Mouse (Mus musculus) limb, embryonic 11.5 days (tissue): ENCODE results near the gene Vim. TPM values are rescaled to one million over a fixed set of nuclear protein-coding genes. Genes with fewer than 3 reads are reported as not detected.

ENCODE experiments used
- ATAC-seq: fragments of 200-750 bp; cut with Nextera tagmentation; 2 replicates; pipeline ENCODE4 v1.8.0; 2017; ENCODE audit warnings: low read depth; ENCODE audit not compliant: insufficient number of reproducible peaks, low FRiP score, low TSS enrichment
- DNase-seq: peaks from one replicate; pipeline ENCODE4 v3.0.0-alpha.2; 2015; ENCODE audit warnings: low spot score
- H3K27ac ChIP-seq: fragments of 300-500 bp; sonication (generic); replicated peaks from 2 replicates; pipeline ENCODE4 v1.5.1; 2014; ENCODE audit warnings: low read depth, mild to moderate bottlenecking, low read length
- H3K27me3 ChIP-seq: fragments of 300-500 bp; sonication (generic); 2 replicates; pipeline ENCODE4 v1.6.1; 2014; ENCODE audit warnings: mild to moderate bottlenecking, low read length, mixed read lengths; ENCODE audit not compliant: control insufficient read depth, insufficient read depth
- H3K36me3 ChIP-seq: fragments of 300-500 bp; sonication (generic); 2 replicates; pipeline ENCODE4 v1.6.1; 2014; ENCODE audit warnings: mild to moderate bottlenecking, low read length, moderate library complexity, mixed read lengths; ENCODE audit not compliant: control insufficient read depth, insufficient read depth
- H3K4me1 ChIP-seq: fragments of 300-500 bp; sonication (generic); 2 replicates; pipeline ENCODE4 v1.6.1; 2014; ENCODE audit warnings: low read length, mixed read lengths; ENCODE audit not compliant: control insufficient read depth, insufficient read depth
- H3K4me2 ChIP-seq: fragments of 300-500 bp; sonication (generic); 2 replicates; pipeline ENCODE4 v1.6.1; 2014; ENCODE audit warnings: low read depth, mild to moderate bottlenecking, moderate library complexity; ENCODE audit not compliant: severe bottlenecking
- H3K4me3 ChIP-seq: fragments of 300-500 bp; sonication (generic); 2 replicates; pipeline ENCODE4 v1.5.1; 2014; ENCODE audit warnings: low read depth, low read length
- H3K9ac ChIP-seq: fragments of 300-500 bp; sonication (generic); 2 replicates; pipeline ENCODE4 v1.6.1; 2014; ENCODE audit warnings: mild to moderate bottlenecking, low read length
- H3K9me3 ChIP-seq: fragments of 300-500 bp; sonication (generic); 2 replicates; pipeline ENCODE4 v1.6.1; 2016; ENCODE audit warnings: low read length; ENCODE audit not compliant: control insufficient read depth
- whole genome bisulfite sequencing: fragments of 180-500 bp; shearing (Covaris S2); extraction: QIAGEN DNeasy Blood & Tissue Kit; methylation state at CpG from one replicate; pipeline ENCODE4 v1.1.7; 2014; 5-methylcytosine and 5-hydroxymethylcytosine counted together
- polyA plus RNA-seq: library from polyadenylated mRNA; unstranded; fragments of >200 nt; fragmentation: Nextera tagmentation; extraction: Ambion mirVana; gene quantifications from 2 replicates; pipeline ENCODE4 v1.2.1, GENCODE M21; 2014

The Vim gene
- polyA plus RNA-seq, 1 experiment from 2014 or later, result 406 TPM

GRCm38 (mm10) chr2:13574066-13574800 lies 506 bp downstream of the Vim start:
- Histone ChIP-seq H3K4me1 (peaks cover 4% of the 10 kb centered on the region; the same call in 1 of the 2 replicates), H3K4me3 (peak overlapping the region; percentile 76), H3K36me3 (peaks cover 7% of the 10 kb centered on the region; the same call in 1 of the 2 replicates), H3K9ac (peak overlapping the region; percentile 81), H3K9me3 (no peaks in the 10 kb centered on the region), H3K4me2 (peak overlapping the region; percentile 87), H3K27ac (peak overlapping the region; percentile 81), H3K27me3 (no peaks in the 10 kb centered on the region)
- WGBS, result under 1% methylated on average over 46 of the region's 46 CpGs
- peak; percentile 95 for ATAC-seq
- peak; percentile 87 for DNase-seq

- Histone ChIP-seq H3K4me1 (peaks cover 4% of the 10 kb centered on the region; the same call in 1 of the 2 replicates), H3K36me3 (peaks cover 7% of the 10 kb centered on the region; the same call in 1 of the 2 replicates), H3K4me3 (peak overlapping the region; percentile 76), H3K27ac (peak overlapping the region; percentile 81; the same call in 1 of the 2 replicates), H3K27me3 (no peaks in the 10 kb centered on the region), H3K4me2 (peak overlapping the region; percentile 87), H3K9me3 (no peaks in the 10 kb centered on the region), H3K9ac (peak overlapping the region; percentile 81)
- ATAC-seq (peak; percentile 19; the same call in 1 of the 2 replicates), DNase-seq (no peak)
- WGBS, result 2% methylated on average over 21 of the region's 21 CpGs
Measured at GRCm38 (mm10) chr2:13574801-13575150, 1.0 kb downstream of the Vim start.

GRCm38 (mm10) chr2:13575287-13575801 lies 1.6 kb downstream of the Vim start:
- WGBS, result 2% methylated on average over 13 of the region's 13 CpGs
- H3K4me3 ChIP-seq, result peak overlapping the region; percentile 76
- H3K4me1 ChIP-seq, result peaks cover 4% of the 10 kb centered on the region; the same call in 1 of the 2 replicates
- no peaks in the 10 kb centered on the region for H3K9me3 ChIP-seq
- H3K4me2 ChIP-seq, result peak overlapping the region; percentile 87
- H3K9ac ChIP-seq, result peak overlapping the region; percentile 81
- ATAC-seq (no peak), DNase-seq (peak; percentile 90)
- H3K27ac ChIP-seq, result no peak overlapping the region
- peaks cover 7% of the 10 kb centered on the region; the same call in 1 of the 2 replicates for H3K36me3 ChIP-seq
- H3K27me3 ChIP-seq, result no peaks in the 10 kb centered on the region

GRCm38 (mm10) chr2:13575926-13576325 lies 2.2 kb downstream of the Vim start:
- Histone ChIP-seq H3K27me3 (no peaks in the 10 kb centered on the region), H3K4me3 (peak overlapping the region; percentile 76), H3K36me3 (peaks cover 7% of the 10 kb centered on the region; the same call in 1 of the 2 replicates), H3K27ac (no peak overlapping the region), H3K4me2 (peak overlapping the region; percentile 87; the same call in 1 of the 2 replicates), H3K9ac (no peak overlapping the region), H3K4me1 (peaks cover 4% of the 10 kb centered on the region; the same call in 1 of the 2 replicates), H3K9me3 (no peaks in the 10 kb centered on the region)
- ATAC-seq, result no peak
- no peak for DNase-seq
- 58% methylated on average over 6 of the region's 6 CpGs for WGBS

- WGBS, result 93% methylated on average over 1 of the region's 1 CpGs
- DNase-seq, result no peak
- Histone ChIP-seq H3K27ac (no peak overlapping the region), H3K36me3 (peaks cover 12% of the 10 kb centered on the region; the same call in 1 of the 2 replicates), H3K9me3 (no peaks in the 10 kb centered on the region), H3K4me2 (no peak overlapping the region), H3K27me3 (no peaks in the 10 kb centered on the region), H3K4me3 (no peak overlapping the region), H3K9ac (no peak overlapping the region), H3K4me1 (peaks cover 4% of the 10 kb centered on the region; the same call in 1 of the 2 replicates)
- ATAC-seq, result no peak
Measured at GRCm38 (mm10) chr2:13577399-13577798, 3.7 kb downstream of the Vim start.

- ATAC-seq (no peak), DNase-seq (no peak)
- Histone ChIP-seq H3K9ac (no peak overlapping the region), H3K4me2 (no peak overlapping the region), H3K27me3 (no peaks in the 10 kb centered on the region), H3K9me3 (no peaks in the 10 kb centered on the region), H3K4me1 (peaks cover 4% of the 10 kb centered on the region; the same call in 1 of the 2 replicates), H3K4me3 (no peak overlapping the region), H3K27ac (no peak overlapping the region), H3K36me3 (peaks cover 12% of the 10 kb centered on the region; the same call in 1 of the 2 replicates)
- WGBS, result 91% methylated on average over 14 of the region's 14 CpGs
Measured at GRCm38 (mm10) chr2:13578473-13579152, 4.9 kb downstream of the Vim start.

- H3K36me3 ChIP-seq, result peaks cover 12% of the 10 kb centered on the region; the same call in 1 of the 2 replicates
- H3K4me1 ChIP-seq, result peaks cover 4% of the 10 kb centered on the region; the same call in 1 of the 2 replicates
- no peak overlapping the region for H3K9ac ChIP-seq
- 96% methylated on average over 8 of the region's 8 CpGs for WGBS
- no peak overlapping the region for H3K4me3 ChIP-seq
- no peak overlapping the region for H3K4me2 ChIP-seq
- H3K9me3 ChIP-seq, result no peaks in the 10 kb centered on the region
- DNase-seq (no peak), ATAC-seq (no peak)
- no peaks in the 10 kb centered on the region for H3K27me3 ChIP-seq
- no peak overlapping the region for H3K27ac ChIP-seq
Measured at GRCm38 (mm10) chr2:13579315-13579714, 5.6 kb downstream of the Vim start.

- Histone ChIP-seq H3K4me3 (no peak overlapping the region), H3K4me1 (peaks cover 4% of the 10 kb centered on the region; the same call in 1 of the 2 replicates), H3K4me2 (no peak overlapping the region), H3K9ac (no peak overlapping the region), H3K36me3 (peaks cover 12% of the 10 kb centered on the region; the same call in 1 of the 2 replicates), H3K27me3 (no peaks in the 10 kb centered on the region), H3K27ac (no peak overlapping the region), H3K9me3 (no peaks in the 10 kb centered on the region)
- 73% methylated on average over 11 of the region's 11 CpGs for WGBS
- no peak for DNase-seq
- ATAC-seq, result no peak
Measured at GRCm38 (mm10) chr2:13579991-13580390, 6.3 kb downstream of the Vim start.
